Mouse (Mus musculus) ES-Bruce4 (cell line): ENCODE data around the gene Med20. TPM values are rescaled to one million over a fixed set of nuclear protein-coding genes. Genes with fewer than 3 reads are reported as not detected.

Experiments
- H3K27ac ChIP-seq: 2 replicates; pipeline ENCODE4 v1.5.1; 2012; ENCODE audit warnings: low read length, inconsistent platforms; ENCODE audit not compliant: insufficient read depth
- H3K27me3 ChIP-seq: 2 replicates; pipeline ENCODE4 v1.6.1; 2012; ENCODE audit warnings: mild to moderate bottlenecking, low read length, inconsistent platforms; ENCODE audit not compliant: control insufficient read depth, poor library complexity, insufficient read depth, severe bottlenecking
- H3K36me3 ChIP-seq: 2 replicates; pipeline ENCODE4 v1.6.1; 2012; ENCODE audit warnings: inconsistent platforms, mild to moderate bottlenecking, low read length, moderate library complexity; ENCODE audit not compliant: control insufficient read depth, poor library complexity, insufficient read depth, severe bottlenecking
- H3K4me1 ChIP-seq: one replicate; pipeline ENCODE4 v1.8.1; 2011; ENCODE audit warnings: low read length; ENCODE audit not compliant: control insufficient read depth, insufficient read depth
- H3K4me3 ChIP-seq: 2 replicates; pipeline ENCODE4 v1.5.1; 2011; ENCODE audit warnings: low read depth, mild to moderate bottlenecking, low read length
- H3K9ac ChIP-seq: 2 replicates; pipeline ENCODE4 v1.6.1; 2012; ENCODE audit warnings: low read depth, mild to moderate bottlenecking, inconsistent platforms; ENCODE audit not compliant: poor library complexity, severe bottlenecking
- H3K9me3 ChIP-seq: replicated peaks from 2 replicates; pipeline ENCODE4 v1.6.1; 2012; ENCODE audit warnings: mild to moderate bottlenecking, low read length, inconsistent platforms; ENCODE audit not compliant: control insufficient read depth, poor library complexity, insufficient read depth, severe bottlenecking
- CTCF ChIP-seq: IDR thresholded peaks from one replicate; pipeline ENCODE4 v1.8.1; 2011; ENCODE audit warnings: low read depth, low read length
- EP300 ChIP-seq: IDR thresholded peaks from 2 replicates; pipeline ENCODE4 v1.6.1; 2011; ENCODE audit warnings: low read depth, low read length; ENCODE audit not compliant: insufficient read depth
- POLR2A ChIP-seq: IDR thresholded peaks from one replicate; pipeline ENCODE4 v1.8.1; 2011; ENCODE audit warnings: low read length; ENCODE audit not compliant: insufficient read depth
- polyA plus RNA-seq: library from polyadenylated mRNA; stranded (reverse); fragments of >200 nt; gene quantifications from 2 replicates; pipeline ENCODE4 v1.2.4, GENCODE M21; 2011; ENCODE audit warnings: low read depth; ENCODE audit not compliant: missing spikeins, insufficient read depth, insufficient read length

Med20 gene
- polyA plus RNA-seq, 1 experiment: 26.4 TPM

DNA sequence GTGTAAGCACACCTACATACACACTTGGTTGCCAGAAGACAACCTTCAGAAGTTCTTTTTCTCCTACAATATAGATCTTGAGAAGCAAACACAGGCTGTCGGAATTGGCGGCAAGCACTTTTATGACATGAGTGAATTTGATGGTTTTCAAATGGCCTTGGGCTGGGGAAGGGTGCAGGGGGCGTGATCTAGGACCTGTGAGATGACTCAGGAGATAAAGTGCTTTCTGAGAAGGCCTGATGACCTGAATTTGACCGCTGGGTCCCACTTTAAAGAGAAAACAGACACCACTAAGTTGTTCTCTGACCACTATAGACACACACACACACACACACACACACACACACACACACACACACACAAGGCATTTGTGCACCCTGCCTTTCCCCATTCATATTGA, 30.4 kb upstream of the Med20 start:
- no peaks in the 10 kb centered on the region for H3K27me3 ChIP-seq
- no peak overlapping the region for H3K27ac ChIP-seq
- H3K4me3 ChIP-seq: no peak overlapping the region
- no peaks in the 10 kb centered on the region for H3K9me3 ChIP-seq
- H3K36me3 ChIP-seq: no peaks in the 10 kb centered on the region
- H3K4me1 ChIP-seq: no peaks in the 10 kb centered on the region
- H3K9ac ChIP-seq: no peak overlapping the region
- TF ChIP-seq EP300 (no peak), POLR2A (no peak), CTCF (no peak)

DNA sequence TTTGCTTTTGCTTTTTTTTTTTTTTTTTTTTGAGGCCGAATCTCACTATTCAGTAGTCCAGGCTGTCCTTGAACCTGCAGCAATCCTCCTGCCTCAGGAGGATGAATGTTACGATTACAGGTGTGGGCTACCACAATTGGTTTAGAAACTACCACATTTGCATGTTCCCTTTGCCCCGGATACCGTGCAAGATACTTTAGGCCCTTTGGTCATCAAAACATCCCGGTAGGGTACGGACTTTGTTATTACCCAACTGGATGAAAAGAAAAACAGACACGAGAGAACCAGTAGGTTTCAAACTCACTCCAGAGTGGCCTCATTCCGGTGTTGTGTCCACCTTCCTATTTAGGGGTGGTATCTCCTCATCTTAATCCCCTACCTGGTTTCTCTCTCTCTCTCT, 22.9 kb upstream of the Med20 start:
- Histone ChIP-seq H3K27ac (peak overlapping the region; percentile 90), H3K4me1 (peaks cover 2% of the 10 kb centered on the region), H3K9me3 (no peaks in the 10 kb centered on the region)

DNA sequence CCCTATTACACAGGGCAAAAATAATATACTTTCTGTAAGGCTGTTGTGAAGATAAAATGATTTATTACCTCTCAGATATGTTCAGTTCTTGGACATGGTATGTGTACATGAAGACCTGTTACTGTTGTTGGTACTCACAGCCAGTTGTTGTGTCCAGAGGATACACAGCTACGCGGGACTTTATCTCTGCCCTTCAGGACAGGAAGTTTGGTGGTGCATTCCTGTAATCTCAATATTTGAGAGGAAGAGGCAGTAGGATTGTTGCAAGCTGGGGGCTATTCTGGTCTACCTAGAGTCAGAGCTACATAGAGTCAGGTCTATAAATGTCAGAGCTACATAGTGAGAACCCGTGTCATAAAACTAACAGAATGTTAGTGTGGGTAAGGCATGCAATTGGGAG, 20.3 kb upstream of the Med20 start:
- no peak overlapping the region for H3K27ac ChIP-seq
- no peak for TF ChIP-seq EP300
- TF ChIP-seq POLR2A: no peak
- TF ChIP-seq CTCF: no peak
- H3K9me3 ChIP-seq: no peaks in the 10 kb centered on the region
- no peaks in the 10 kb centered on the region for H3K27me3 ChIP-seq
- no peak overlapping the region for H3K9ac ChIP-seq
- no peak overlapping the region for H3K4me3 ChIP-seq
- peaks cover 5% of the 10 kb centered on the region; the same call in 1 of the 2 replicates for H3K36me3 ChIP-seq
- peaks cover 2% of the 10 kb centered on the region for H3K4me1 ChIP-seq

More for the DNA sequence above, 22.9 kb upstream of the Med20 start:
- Histone ChIP-seq H3K36me3 (no peaks in the 10 kb centered on the region), H3K27me3 (no peaks in the 10 kb centered on the region), H3K4me3 (no peak overlapping the region), H3K9ac (no peak overlapping the region)
- TF ChIP-seq CTCF (no peak), EP300 (no peak), POLR2A (no peak)

DNA sequence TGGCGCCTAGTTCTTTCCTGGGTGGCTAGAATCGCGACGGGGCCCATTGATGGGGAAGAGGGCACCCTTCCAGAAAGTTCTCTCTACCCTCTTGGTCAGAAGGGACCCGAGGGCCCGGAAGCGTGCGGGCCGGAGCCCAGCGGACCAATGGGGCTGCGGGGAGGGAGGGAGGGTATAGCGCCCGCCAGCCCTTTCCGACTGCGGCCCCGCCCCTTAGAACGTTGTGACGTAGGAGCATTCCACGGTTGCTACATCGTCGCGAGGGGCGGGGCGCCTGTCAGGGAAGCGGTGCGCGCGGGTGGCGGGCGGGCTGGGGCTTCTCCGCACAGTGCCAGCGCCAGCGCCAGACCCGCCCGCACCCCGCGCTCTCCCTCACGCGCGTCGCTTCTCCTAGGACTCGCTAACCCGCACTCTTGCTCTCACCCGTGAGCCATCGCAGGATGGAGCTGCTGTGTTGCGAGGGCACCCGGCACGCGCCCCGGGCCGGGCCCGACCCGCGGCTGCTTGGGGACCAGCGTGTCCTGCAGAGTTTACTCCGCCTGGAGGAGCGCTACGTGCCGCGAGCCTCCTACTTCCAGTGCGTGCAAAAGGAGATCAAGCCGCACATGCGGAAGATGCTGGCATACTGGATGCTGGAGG, 18.0 kb upstream of the Med20 start:
- Histone ChIP-seq H3K9ac (peak overlapping the region; percentile 83), H3K27ac (0 out of 2 replicates have a peak overlapping the region, but pooled peaks have one; percentile 18), H3K27me3 (no peaks in the 10 kb centered on the region), H3K4me1 (peaks cover 6% of the 10 kb centered on the region), H3K9me3 (no peaks in the 10 kb centered on the region), H3K4me3 (peak overlapping the region; percentile 69), H3K36me3 (peaks cover 5% of the 10 kb centered on the region; the same call in 1 of the 2 replicates)
- TF ChIP-seq POLR2A (no peak), EP300 (no peak), CTCF (no peak)

DNA sequence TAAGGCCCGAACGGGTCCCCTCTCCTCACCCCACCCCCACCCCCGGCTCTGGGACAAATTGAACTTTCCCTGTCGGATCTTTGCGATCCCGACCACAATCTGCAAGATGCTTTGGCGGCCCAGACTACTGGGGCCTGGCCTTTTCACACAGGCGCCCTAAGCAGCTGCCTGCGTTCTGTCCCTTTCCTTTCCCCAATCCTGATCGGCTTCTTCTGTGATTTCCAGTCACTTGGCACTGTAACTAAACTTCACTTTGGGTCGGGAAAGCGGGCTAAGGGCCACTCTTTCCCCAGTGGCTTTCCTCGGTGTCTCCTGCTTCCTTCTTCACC, 17.6 kb upstream of the Med20 start:
- no peaks in the 10 kb centered on the region for H3K9me3 ChIP-seq
- peak overlapping the region; percentile 7 for H3K27ac ChIP-seq
- TF ChIP-seq EP300: no peak
- no peak for TF ChIP-seq POLR2A
- no peak for TF ChIP-seq CTCF
- H3K27me3 ChIP-seq: no peaks in the 10 kb centered on the region
- peak overlapping the region; percentile 69 for H3K4me3 ChIP-seq
- peak overlapping the region; percentile 83 for H3K9ac ChIP-seq
- peaks cover 6% of the 10 kb centered on the region for H3K4me1 ChIP-seq
- H3K36me3 ChIP-seq: peaks cover 8% of the 10 kb centered on the region; the same call in 1 of the 2 replicates

DNA sequence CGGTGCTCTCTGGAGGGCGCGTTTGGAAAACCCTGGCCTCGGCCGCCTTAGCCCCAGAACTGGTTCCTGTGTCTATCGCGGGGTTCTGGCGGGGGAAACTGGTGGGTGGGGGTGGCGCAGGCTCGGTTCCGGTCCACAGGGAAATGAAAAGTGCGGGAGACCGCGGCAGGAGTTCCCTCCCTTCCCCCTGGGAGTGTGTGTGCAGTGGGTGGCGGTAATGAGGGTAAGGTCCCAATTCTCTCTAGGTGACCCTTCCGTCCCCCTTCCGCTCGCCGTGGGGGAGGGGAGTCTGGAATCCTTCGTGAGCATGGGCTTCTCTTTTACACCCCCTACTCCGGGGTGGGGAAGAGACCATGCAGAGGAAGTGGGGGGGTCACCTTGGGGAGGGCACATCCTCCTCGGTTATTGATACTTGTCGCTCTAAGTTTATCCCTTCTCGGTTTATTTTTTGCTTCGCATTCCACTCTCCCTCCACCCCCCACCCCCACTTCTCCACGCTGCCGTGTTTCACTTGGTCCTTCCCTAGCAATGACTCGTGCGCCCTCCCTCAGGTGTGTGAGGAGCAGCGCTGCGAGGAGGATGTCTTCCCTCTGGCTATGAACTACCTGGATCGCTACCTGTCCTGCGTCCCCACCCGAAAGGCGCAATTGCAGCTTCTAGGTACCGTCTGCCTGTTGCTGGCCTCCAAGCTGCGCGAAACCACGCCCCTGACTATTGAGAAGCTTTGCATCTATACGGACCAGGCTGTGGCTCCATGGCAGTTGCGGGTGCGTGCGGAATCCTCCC, 17.0 kb upstream of the Med20 start:
- no peaks in the 10 kb centered on the region for H3K9me3 ChIP-seq
- H3K9ac ChIP-seq: peak overlapping the region; percentile 83
- H3K27ac ChIP-seq: peak overlapping the region; percentile 7
- H3K36me3 ChIP-seq: peaks cover 12% of the 10 kb centered on the region; the same call in 1 of the 2 replicates
- no peak for TF ChIP-seq POLR2A
- TF ChIP-seq EP300: 0 out of 2 replicates have a peak, but pooled peaks have one; percentile 32
- no peak for TF ChIP-seq CTCF
- H3K27me3 ChIP-seq: no peaks in the 10 kb centered on the region
- peaks cover 5% of the 10 kb centered on the region for H3K4me1 ChIP-seq
- H3K4me3 ChIP-seq: peak overlapping the region; percentile 69
